Mouse (Mus musculus) hindbrain, embryonic 16.5 days (tissue): Measurements from ENCODE around the gene Gcm1. TPM values are rescaled to one million over a fixed set of nuclear protein-coding genes. Genes with fewer than 3 reads are reported as not detected.

Experiments used
- ATAC-seq: fragments of 200-750 bp; cut with Nextera tagmentation; 2 replicates; pipeline ENCODE4 v1.8.0; 2017; ENCODE audit warnings: moderate TSS enrichment, moderate library complexity
- H3K27ac ChIP-seq: fragments of 300-500 bp; sonication (generic); 2 replicates; pipeline ENCODE4 v1.5.1; 2014; ENCODE audit warnings: low read depth, mild to moderate bottlenecking, control low read depth, low read length, moderate library complexity
- H3K27me3 ChIP-seq: fragments of 300-500 bp; sonication (generic); replicated peaks from 2 replicates; pipeline ENCODE4 v1.6.1; 2014; ENCODE audit warnings: low read length; ENCODE audit not compliant: control insufficient read depth, insufficient read depth
- H3K36me3 ChIP-seq: fragments of 300-500 bp; sonication (generic); 2 replicates; pipeline ENCODE4 v1.6.1; 2014; ENCODE audit warnings: mild to moderate bottlenecking, low read length, moderate library complexity, mixed read lengths; ENCODE audit not compliant: control insufficient read depth, insufficient read depth
- H3K4me1 ChIP-seq: fragments of 300-500 bp; sonication (generic); 2 replicates; pipeline ENCODE4 v1.6.1; 2014; ENCODE audit warnings: low read depth, low read length; ENCODE audit not compliant: control insufficient read depth, insufficient read depth
- H3K4me2 ChIP-seq: fragments of 300-500 bp; sonication (generic); 2 replicates; pipeline ENCODE4 v1.6.1; 2014; ENCODE audit warnings: mild to moderate bottlenecking, low read length, control low read depth, moderate library complexity
- H3K4me3 ChIP-seq: fragments of 300-500 bp; sonication (generic); 2 replicates; pipeline ENCODE4 v1.5.1; 2014; ENCODE audit warnings: mild to moderate bottlenecking, low read length, control low read depth, moderate library complexity
- H3K9ac ChIP-seq: fragments of 300-500 bp; sonication (generic); 2 replicates; pipeline ENCODE4 v1.6.1; 2014; ENCODE audit warnings: low read depth, mild to moderate bottlenecking, control low read depth, low read length, moderate library complexity
- H3K9me3 ChIP-seq: fragments of 300-500 bp; sonication (generic); 2 replicates; pipeline ENCODE4 v1.6.1; 2014; ENCODE audit warnings: mild to moderate bottlenecking, low read length, moderate library complexity; ENCODE audit not compliant: control insufficient read depth
- WGBS: fragments of 180-500 bp; shearing (Covaris S2); extraction: QIAGEN DNeasy Blood & Tissue Kit; methylation state at CpG from one replicate; pipeline ENCODE4 v1.1.7; 2014; 5-methylcytosine and 5-hydroxymethylcytosine counted together
- polyA plus RNA-seq: library from polyadenylated mRNA; unstranded; fragments of >200 nt; fragmentation: Nextera tagmentation; extraction: Ambion mirVana; gene quantifications from 2 replicates; pipeline ENCODE4 v1.2.1, GENCODE M21; 2015

Gene Gcm1
- polyA plus RNA-seq, 1 experiment from 2014 or later = not detected

- H3K27ac ChIP-seq = no peak overlapping the region
- H3K4me2 ChIP-seq = no peak overlapping the region
- no peak overlapping the region for H3K4me3 ChIP-seq
- no peak overlapping the region for H3K9ac ChIP-seq
- H3K9me3 ChIP-seq = no peaks in the 10 kb centered on the region
- H3K36me3 ChIP-seq = no peaks in the 10 kb centered on the region
- no peaks in the 10 kb centered on the region for H3K27me3 ChIP-seq
- H3K4me1 ChIP-seq = no peaks in the 10 kb centered on the region
- 87% methylated on average over 5 of the region's 5 CpGs for WGBS
- no peak for ATAC-seq
Measured at GRCm38 (mm10) chr9:78035296-78035695, 16.4 kb upstream of the Gcm1 start.

- Histone ChIP-seq H3K27me3 (no peaks in the 10 kb centered on the region), H3K4me1 (no peaks in the 10 kb centered on the region), H3K4me3 (no peak overlapping the region), H3K27ac (no peak overlapping the region), H3K9ac (no peak overlapping the region), H3K4me2 (no peak overlapping the region), H3K36me3 (no peaks in the 10 kb centered on the region), H3K9me3 (no peaks in the 10 kb centered on the region)
- 86% methylated on average over 8 of the region's 8 CpGs for WGBS
- no peak for ATAC-seq
Measured at GRCm38 (mm10) chr9:78035831-78036230, 15.9 kb upstream of the Gcm1 start.

GRCm38 (mm10) chr9:78038755-78039489 lies 12.8 kb upstream of the Gcm1 start:
- Histone ChIP-seq H3K4me1 (no peaks in the 10 kb centered on the region), H3K9me3 (no peaks in the 10 kb centered on the region), H3K4me3 (no peak overlapping the region), H3K27me3 (no peaks in the 10 kb centered on the region), H3K27ac (no peak overlapping the region), H3K36me3 (no peaks in the 10 kb centered on the region), H3K4me2 (no peak overlapping the region), H3K9ac (no peak overlapping the region)
- ATAC-seq = peak; percentile 73
- 36% methylated on average over 18 of the region's 18 CpGs for WGBS

GRCm38 (mm10) chr9:78045171-78045570 lies 6.6 kb upstream of the Gcm1 start:
- Histone ChIP-seq H3K27me3 (no peaks in the 10 kb centered on the region), H3K4me2 (no peak overlapping the region), H3K36me3 (no peaks in the 10 kb centered on the region), H3K9me3 (no peaks in the 10 kb centered on the region), H3K9ac (no peak overlapping the region), H3K4me3 (no peak overlapping the region), H3K27ac (no peak overlapping the region), H3K4me1 (no peaks in the 10 kb centered on the region)
- WGBS = 67% methylated on average over 6 of the region's 6 CpGs
- no peak for ATAC-seq

GRCm38 (mm10) chr9:78046755-78047154 lies 5.0 kb upstream of the Gcm1 start:
- H3K27me3 ChIP-seq = no peaks in the 10 kb centered on the region
- no peak overlapping the region for H3K4me3 ChIP-seq
- no peaks in the 10 kb centered on the region for H3K9me3 ChIP-seq
- no peaks in the 10 kb centered on the region for H3K36me3 ChIP-seq
- no peak overlapping the region for H3K4me2 ChIP-seq
- no peak for ATAC-seq
- WGBS = 52% methylated on average over 20 of the region's 20 CpGs
- no peaks in the 10 kb centered on the region for H3K4me1 ChIP-seq
- H3K27ac ChIP-seq = no peak overlapping the region
- no peak overlapping the region for H3K9ac ChIP-seq

- ATAC-seq = no peak
- 50% methylated on average over 5 of the region's 5 CpGs for WGBS
- Histone ChIP-seq H3K9ac (no peak overlapping the region), H3K4me1 (no peaks in the 10 kb centered on the region), H3K27me3 (no peaks in the 10 kb centered on the region), H3K36me3 (no peaks in the 10 kb centered on the region), H3K9me3 (no peaks in the 10 kb centered on the region), H3K27ac (no peak overlapping the region), H3K4me2 (no peak overlapping the region), H3K4me3 (no peak overlapping the region)
Measured at GRCm38 (mm10) chr9:78050452-78050970, 1.2 kb upstream of the Gcm1 start.

GRCm38 (mm10) chr9:78053821-78054220 lies 2.1 kb downstream of the Gcm1 start:
- Histone ChIP-seq H3K27ac (no peak overlapping the region), H3K9ac (no peak overlapping the region), H3K36me3 (no peaks in the 10 kb centered on the region), H3K9me3 (no peaks in the 10 kb centered on the region), H3K27me3 (no peaks in the 10 kb centered on the region), H3K4me1 (no peaks in the 10 kb centered on the region), H3K4me3 (no peak overlapping the region), H3K4me2 (no peak overlapping the region)
- no peak for ATAC-seq
- WGBS = 80% methylated on average over 8 of the region's 8 CpGs

- no peak overlapping the region for H3K4me3 ChIP-seq
- 82% methylated on average over 3 of the region's 3 CpGs for WGBS
- H3K4me2 ChIP-seq = no peak overlapping the region
- no peaks in the 10 kb centered on the region for H3K9me3 ChIP-seq
- ATAC-seq = no peak
- no peaks in the 10 kb centered on the region for H3K27me3 ChIP-seq
- H3K27ac ChIP-seq = no peak overlapping the region
- no peaks in the 10 kb centered on the region for H3K36me3 ChIP-seq
- no peak overlapping the region for H3K9ac ChIP-seq
- H3K4me1 ChIP-seq = no peaks in the 10 kb centered on the region
Measured at GRCm38 (mm10) chr9:78054298-78054697, 2.6 kb downstream of the Gcm1 start.

- H3K9me3 ChIP-seq = no peaks in the 10 kb centered on the region
- no peaks in the 10 kb centered on the region for H3K36me3 ChIP-seq
- H3K27me3 ChIP-seq = no peaks in the 10 kb centered on the region
- ATAC-seq = no peak
- H3K4me3 ChIP-seq = no peak overlapping the region
- no peak overlapping the region for H3K4me2 ChIP-seq
- no peak overlapping the region for H3K9ac ChIP-seq
- WGBS = 83% methylated on average over 16 of the region's 16 CpGs
- no peak overlapping the region for H3K27ac ChIP-seq
- no peaks in the 10 kb centered on the region for H3K4me1 ChIP-seq
Measured at GRCm38 (mm10) chr9:78059525-78060120, 7.9 kb downstream of the Gcm1 start.
